Mouse (Mus musculus): Measurements from ENCODE around the gene Nelfcd. TPM values are rescaled to one million over a fixed set of nuclear protein-coding genes. Genes with fewer than 3 reads are reported as not detected.

Nelfcd gene
- polyA plus RNA-seq, 1 experiment from 2014 or later = 144 TPM

- DNase-seq (peak; percentile 100), ATAC-seq (ENCODE audit: insufficient read depth) (peak; percentile 97)
- WGBS = under 1% methylated on average over 53 of the region's 53 CpGs
- Histone ChIP-seq H3K9me3 (ENCODE audit: low read depth, low read length) (no peaks in the 10 kb centered on the region), H3K27ac (ENCODE audit: low read depth) (peak within 1 kb of the TSS; percentile 77), H3K36me3 (ENCODE audit: insufficient read depth) (peaks cover 20% of the 10 kb centered on the region; the same call in 1 of the 2 replicates), H3K4me3 (ENCODE audit: low read depth, low read length) (peak within 1 kb of the TSS; percentile 84), H3K27me3 (ENCODE audit: insufficient read depth, low read length) (no peaks in the 10 kb centered on the region), H3K4me1 (ENCODE audit: insufficient read depth) (no peaks in the 10 kb centered on the region), H3K4me2 (peak within 1 kb of the TSS; percentile 83), H3K9ac (peak within 1 kb of the TSS; percentile 78)
- no peak; the same call in 1 of the 2 replicates for TF ChIP-seq CTCF (IDR thresholded peaks at IDR 0.05; ENCODE audit: low read depth)
These were observed 57.4 kb downstream of the Nelfcd start, which contains the start of gene Prelid3b for GRCm38 (mm10) chr2:174472818-174473549. TSS of gene Prelid3b (minus strand) at chr2:174473081.

- H3K36me3 ChIP-seq (ENCODE audit: insufficient read depth) = peaks cover 17% of the 10 kb centered on the region; the same call in 1 of the 2 replicates
- H3K4me2 ChIP-seq = peak overlapping the region; percentile 83
- H3K27me3 ChIP-seq (ENCODE audit: insufficient read depth, low read length) = no peaks in the 10 kb centered on the region
- H3K9ac ChIP-seq = peak overlapping the region; percentile 42
- peak overlapping the region; percentile 84 for H3K4me3 ChIP-seq (ENCODE audit: low read depth, low read length)
- no peak for TF ChIP-seq CTCF (IDR thresholded peaks at IDR 0.05; ENCODE audit: low read depth)
- peak overlapping the region; percentile 77 for H3K27ac ChIP-seq (ENCODE audit: low read depth)
- ATAC-seq (ENCODE audit: insufficient read depth) (no peak), DNase-seq (no peak)
- no peaks in the 10 kb centered on the region for H3K9me3 ChIP-seq (ENCODE audit: low read depth, low read length)
- 58% methylated on average over 5 of the region's 5 CpGs for WGBS
- no peaks in the 10 kb centered on the region for H3K4me1 ChIP-seq (ENCODE audit: insufficient read depth)
These were observed 57.9 kb downstream of the Nelfcd start for GRCm38 (mm10) chr2:174473550-174473927.

Other genes starting within 250 kb of the Nelfcd start
- gene Gnas, start 131.5 kb upstream of the Nelfcd start, polyA plus RNA-seq (2014; fragmentation: Nextera tagmentation; extraction: Ambion mirVana) = 1,980 and 2,011 TPM in 2 replicates
- 11.3 and 14.7 TPM in 2 replicates for gene Gm20721, start 69.1 kb upstream of the Nelfcd start, polyA plus RNA-seq (2014; fragmentation: Nextera tagmentation; extraction: Ambion mirVana)
- 172 and 179 TPM in 2 replicates for gene Ctsz, start 23.2 kb downstream of the Nelfcd start, polyA plus RNA-seq (2014; fragmentation: Nextera tagmentation; extraction: Ambion mirVana)
- 7.2 and 10.0 TPM in 2 replicates for gene Tubb1, start 34.9 kb downstream of the Nelfcd start, polyA plus RNA-seq (2014; fragmentation: Nextera tagmentation; extraction: Ambion mirVana)
- gene Atp5e, start 48.3 kb downstream of the Nelfcd start, polyA plus RNA-seq (2014; fragmentation: Nextera tagmentation; extraction: Ambion mirVana) = 838 and 911 TPM in 2 replicates
- 116 and 117 TPM in 2 replicates for gene Prelid3b, start 57.3 kb downstream of the Nelfcd start, polyA plus RNA-seq (2014; fragmentation: Nextera tagmentation; extraction: Ambion mirVana)
- gene Zfp831, start 227.7 kb downstream of the Nelfcd start, polyA plus RNA-seq (2014; fragmentation: Nextera tagmentation; extraction: Ambion mirVana) = 0.04 TPM in 1 of 2 replicates, not detected in the other

All from lung, embryonic 14.5 days (tissue).